Mouse (Mus musculus): ENCODE measurements around the gene Krt35. TPM values are rescaled to one million over a fixed set of nuclear protein-coding genes. Genes with fewer than 3 reads are reported as not detected.

The Krt35 gene
- not detected in 2 replicates for polyA plus RNA-seq (2012; rRNA removed)

GRCm38 (mm10) chr11:100096141-100096540 lies at the start of gene Krt35:
Krt35 (minus strand) TSS chr11:100096241.

GRCm38 (mm10) chr11:100135731-100136130 lies 39.7 kb upstream of the Krt35 start, which contains the start of gene Krt15:
Krt15 (minus strand) TSS chr11:100135928.

GRCm38 (mm10) chr11:100121466-100121865 lies 25.4 kb upstream of the Krt35 start, which contains the start of gene Krt13:
Krt13 (minus strand) TSS chr11:100121566.

GRCm38 (mm10) chr11:100105576-100106122 lies 9.6 kb upstream of the Krt35 start, which contains the start of gene Krt36:
Krt36 (minus strand) TSS chr11:100105626.

GRCm38 (mm10) chr11:100087861-100088260 lies 8.2 kb downstream of the Krt35 start, which contains the start of gene Krt32:
Krt32 (minus strand) TSS chr11:100088226.

GRCm38 (mm10) chr11:100050451-100050850 lies 45.6 kb downstream of the Krt35 start, which contains the start of gene Krt31:
Krt31 (minus strand) TSS chr11:100050551.

Other genes with a start within 250 kb of the Krt35 start
- gene Krtap4-16, start 244.6 kb downstream of the Krt35 start, polyA plus RNA-seq (2012; rRNA removed): not detected in 2 replicates
- gene Gm11568, start 238.3 kb downstream of the Krt35 start, polyA plus RNA-seq (2012; rRNA removed): not detected in 2 replicates
- gene Gm11559, start 231.8 kb downstream of the Krt35 start, polyA plus RNA-seq (2012; rRNA removed): not detected in 2 replicates
- gene Krtap9-1, start 222.9 kb downstream of the Krt35 start, polyA plus RNA-seq (2012; rRNA removed): not detected in 2 replicates
- not detected in 2 replicates for gene Gm11567, start 217.1 kb downstream of the Krt35 start, polyA plus RNA-seq (2012; rRNA removed)
- gene Krtap31-1, start 188.3 kb downstream of the Krt35 start, polyA plus RNA-seq (2012; rRNA removed): 0.13 TPM in 1 of 2 replicates, not detected in the other
- not detected in 2 replicates for gene Gm11565, start 181.5 kb downstream of the Krt35 start, polyA plus RNA-seq (2012; rRNA removed)
- gene Krtap31-2, start 159.9 kb downstream of the Krt35 start, polyA plus RNA-seq (2012; rRNA removed): not detected in 2 replicates
- gene Krtap9-5, start 147.8 kb downstream of the Krt35 start, polyA plus RNA-seq (2012; rRNA removed): not detected in 2 replicates
- gene Krtap29-1, start 117.2 kb downstream of the Krt35 start, polyA plus RNA-seq (2012; rRNA removed): not detected in 2 replicates
- gene Krtap16-1, start 109.6 kb downstream of the Krt35 start, polyA plus RNA-seq (2012; rRNA removed): not detected in 2 replicates
- gene Krtap17-1, start 102.2 kb downstream of the Krt35 start, polyA plus RNA-seq (2012; rRNA removed): 0.52 and 0.53 TPM in 2 replicates
- gene Krt33a, start 80.0 kb downstream of the Krt35 start, polyA plus RNA-seq (2012; rRNA removed): 0.04 TPM in 1 of 2 replicates, not detected in the other
- gene Krt33b, start 66.4 kb downstream of the Krt35 start, polyA plus RNA-seq (2012; rRNA removed): 0.11 TPM in 1 of 2 replicates, not detected in the other
- gene Krt34, start 54.7 kb downstream of the Krt35 start, polyA plus RNA-seq (2012; rRNA removed): not detected in 2 replicates
- not detected in 2 replicates for gene Krt31, start 45.7 kb downstream of the Krt35 start, polyA plus RNA-seq (2012; rRNA removed)
- 0.08 TPM in 1 of 2 replicates, not detected in the other for gene Krt32, start 8.0 kb downstream of the Krt35 start, polyA plus RNA-seq (2012; rRNA removed)
- 0.04 TPM in 1 of 2 replicates, not detected in the other for gene Krt36, start 9.4 kb upstream of the Krt35 start, polyA plus RNA-seq (2012; rRNA removed)
- 0.03 and 5.1 TPM in 2 replicates for gene Krt13, start 25.3 kb upstream of the Krt35 start, polyA plus RNA-seq (2012; rRNA removed)
- 0.32 and 9.2 TPM in 2 replicates for gene Krt15, start 39.7 kb upstream of the Krt35 start, polyA plus RNA-seq (2012; rRNA removed)
- gene Krt19, start 52.4 kb upstream of the Krt35 start, polyA plus RNA-seq (2012; rRNA removed): 5.8 and 82.5 TPM in 2 replicates
- 0.12 and 0.16 TPM in 2 replicates for gene Krt9, start 97.0 kb upstream of the Krt35 start, polyA plus RNA-seq (2012; rRNA removed)
- gene Krt14, start 111.3 kb upstream of the Krt35 start, polyA plus RNA-seq (2012; rRNA removed): 0.53 and 25.9 TPM in 2 replicates
- 0.05 and 5.7 TPM in 2 replicates for gene Krt16, start 152.7 kb upstream of the Krt35 start, polyA plus RNA-seq (2012; rRNA removed)
- gene Krt17, start 164.8 kb upstream of the Krt35 start, polyA plus RNA-seq (2012; rRNA removed): 0.47 and 2.3 TPM in 2 replicates
- gene Krt42, start 173.6 kb upstream of the Krt35 start, polyA plus RNA-seq (2012; rRNA removed): 0.08 TPM in 1 of 2 replicates, not detected in the other
- gene Eif1, start 223.6 kb upstream of the Krt35 start, polyA plus RNA-seq (2012; rRNA removed): 346 and 359 TPM in 2 replicates
- gene Gast, start 238.2 kb upstream of the Krt35 start, polyA plus RNA-seq (2012; rRNA removed): 0.16 and 0.25 TPM in 2 replicates